Mouse (Mus musculus) heart, postnatal 0 days (tissue): Measurements from ENCODE around the gene Mcfd2.

Experiments
- CTCF ChIP-seq: IDR thresholded peaks from 2 replicates; pipeline ENCODE4 v1.5.1; 2016; ENCODE audit warnings: antibody characterized with exemption, control low read depth, low read depth
- EP300 ChIP-seq: IDR thresholded peaks from 2 replicates; pipeline ENCODE4 v1.6.1; 2016; ENCODE audit warnings: antibody characterized with exemption, low read depth

DNA sequence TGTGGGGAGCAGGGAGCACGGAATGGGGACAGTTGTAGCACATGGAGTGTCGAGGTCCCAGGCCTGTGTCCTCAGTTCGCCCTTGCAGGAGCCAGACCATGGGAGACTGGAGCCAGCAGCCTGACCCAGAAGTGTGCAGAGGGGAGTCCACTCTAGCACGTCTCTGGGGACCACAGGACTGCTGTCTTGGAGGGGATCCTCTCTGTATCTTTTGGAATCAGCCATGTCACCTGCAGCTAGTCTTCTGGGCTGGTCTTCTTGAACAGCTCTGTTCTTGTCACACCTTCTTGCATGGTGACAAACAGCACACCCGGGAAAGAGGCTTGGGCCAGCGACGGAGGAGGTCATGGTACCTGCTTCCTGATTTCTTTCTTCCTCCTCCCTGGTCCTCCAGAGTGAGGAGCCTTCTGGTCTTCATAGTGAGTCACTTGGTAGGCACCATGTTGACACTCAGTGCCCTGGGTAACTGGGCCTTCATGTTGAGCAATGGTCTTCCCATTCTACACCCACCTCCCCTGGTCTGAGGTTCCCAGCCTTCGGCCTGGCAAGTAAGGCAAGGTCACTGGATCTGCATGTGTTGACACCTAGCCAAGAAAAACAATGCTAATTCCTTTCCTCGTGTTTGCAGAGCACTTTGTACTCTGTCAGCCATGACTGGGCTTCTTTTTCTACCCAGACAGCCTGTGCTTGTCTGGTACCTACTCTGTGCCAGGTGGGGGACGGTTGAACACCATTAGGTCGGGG lies 38.6 kb upstream of the Mcfd2 start:
- no peak for TF ChIP-seq CTCF
- TF ChIP-seq EP300 = no peak
